Mouse (Mus musculus) liver, postnatal 0 days (tissue): ENCODE results near the gene Sik1.

ENCODE experiments used
- CTCF ChIP-seq: sonication (generic); IDR thresholded peaks from 2 replicates; pipeline ENCODE4 v1.5.1; 2016; ENCODE audit warnings: antibody characterized with exemption, low read depth
- EP300 ChIP-seq: IDR thresholded peaks from 2 replicates; pipeline ENCODE4 v1.6.1; 2016; ENCODE audit warnings: antibody characterized with exemption, low read depth, mild to moderate bottlenecking

DNA sequence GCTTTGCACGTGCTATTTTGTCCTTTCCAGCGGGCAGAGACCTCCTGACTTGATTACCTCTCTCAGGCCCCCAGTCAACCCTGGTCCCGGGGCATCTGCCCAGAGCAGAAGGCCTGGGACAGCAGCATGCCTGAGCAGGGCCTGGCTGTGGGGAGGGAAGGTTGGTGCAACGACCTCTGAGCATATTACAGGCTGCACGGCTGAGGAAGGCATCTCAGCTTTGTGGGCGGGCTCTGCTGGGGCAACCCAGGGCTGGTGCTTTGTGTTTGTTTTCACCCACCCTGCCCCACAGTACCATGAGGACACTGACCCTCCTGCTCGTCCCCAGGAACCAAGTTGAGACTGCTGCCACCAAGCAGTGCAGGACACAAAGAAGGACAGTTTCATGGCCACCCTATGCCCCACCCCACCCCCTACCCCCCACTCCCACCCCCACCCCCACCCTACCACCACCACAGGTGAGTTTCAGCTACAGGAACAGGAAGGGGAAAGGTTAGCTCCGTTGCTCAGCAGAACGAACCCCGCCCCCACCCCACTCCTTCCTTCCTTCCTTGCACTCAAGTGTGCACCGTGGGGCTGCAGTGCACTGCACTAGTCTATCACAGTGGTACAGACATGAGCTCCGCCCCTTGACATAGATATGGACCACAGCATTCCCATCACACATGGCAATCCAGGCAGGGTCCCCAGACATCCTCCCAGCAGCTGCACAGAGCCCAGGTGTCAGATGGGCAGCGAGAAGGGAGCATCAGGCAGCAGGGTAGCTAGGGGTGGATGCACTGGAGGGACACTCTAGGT is 34.3 kb downstream of the Sik1 start:
- no peak for TF ChIP-seq CTCF
- TF ChIP-seq EP300 = no peak
